Mouse (Mus musculus) lung, adult 2 months (tissue): ENCODE measurements around the gene Retn. TPM values are rescaled to one million over a fixed set of nuclear protein-coding genes. Genes with fewer than 3 reads are reported as not detected.

Experiments
- DNase-seq: peaks from one replicate; pipeline ENCODE4 v3.0.0; 2022
- H3K4me1 ChIP-seq: fragments of 200-500 bp; 2 replicates; pipeline ENCODE4 v1.6.1; 2011; ENCODE audit warnings: low read length; ENCODE audit not compliant: control insufficient read depth, insufficient read depth
- H3K4me3 ChIP-seq: fragments of 200-500 bp; replicated peaks from 2 replicates; pipeline ENCODE3; 2011; ENCODE audit warnings: low read depth, mild to moderate bottlenecking, control low read depth, low read length; ENCODE audit errors: extremely low read depth
- CTCF ChIP-seq: fragments of 200-500 bp; IDR thresholded peaks from 2 replicates; pipeline ENCODE4 v1.5.1; 2011; ENCODE audit warnings: mild to moderate bottlenecking, low read length, control low read depth; ENCODE audit not compliant: insufficient read depth
- POLR2A ChIP-seq: fragments of 200-500 bp; IDR thresholded peaks from 2 replicates; pipeline ENCODE4 v1.6.1; 2011; ENCODE audit warnings: low read depth, mild to moderate bottlenecking, control low read depth, low read length, borderline replicate concordance; ENCODE audit errors: extremely low read depth
- WGBS: fragments of 180-500 bp; shearing (Covaris S2); methylation state at CpG from one replicate; pipeline ENCODE4 v1.1.7; 2018; 5-methylcytosine and 5-hydroxymethylcytosine counted together
- polyA plus RNA-seq: library from polyadenylated mRNA; depleted of rRNA; stranded (reverse); fragments of >200 nt; gene quantifications from 2 replicates; pipeline ENCODE4 v1.2.3, GENCODE M21; 2012; rRNA removed

Retn gene
- polyA plus RNA-seq, 1 experiment = 6.2 TPM

- no peak for TF ChIP-seq CTCF
- Histone ChIP-seq H3K4me1 (no peaks in the 10 kb centered on the region), H3K4me3 (no peak overlapping the region)
- WGBS = 88% methylated on average over 1 of the region's 1 CpGs
- DNase-seq = no peak
Measured at GRCm38 (mm10) chr8:3701491-3701890, 45.9 kb downstream of the Retn start.

GRCm38 (mm10) chr8:3705711-3706110, 50.1 kb downstream of the Retn start:
- no peak for DNase-seq
- no peak for TF ChIP-seq CTCF
- TF ChIP-seq POLR2A = no peak
- 37% methylated on average over 4 of the region's 4 CpGs for WGBS
- H3K4me3 ChIP-seq = no peak overlapping the region
- H3K4me1 ChIP-seq = no peaks in the 10 kb centered on the region

DNA sequence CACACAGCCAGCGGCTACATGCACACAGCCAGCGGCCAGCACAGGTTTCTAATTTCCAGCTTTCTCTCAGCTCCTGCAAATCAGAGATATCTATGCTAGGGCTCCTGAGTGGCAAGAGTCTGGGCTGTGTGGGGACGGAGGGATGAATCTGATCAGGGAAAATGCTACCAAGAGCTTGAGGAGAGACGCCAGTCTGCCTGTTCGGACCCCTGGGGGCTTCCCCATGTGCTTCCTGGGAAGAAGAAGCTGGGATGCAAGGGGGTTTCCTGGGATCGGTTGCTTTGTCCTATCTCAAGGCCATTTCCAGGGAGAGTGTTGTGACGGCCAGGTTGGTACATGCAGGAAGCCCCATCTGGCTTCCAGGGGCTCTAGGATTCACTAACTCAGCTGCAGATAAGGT, 52.0 kb downstream of the Retn start:
- 72% methylated on average over 7 of the region's 7 CpGs for WGBS
- Histone ChIP-seq H3K4me3 (no peak overlapping the region), H3K4me1 (no peaks in the 10 kb centered on the region)
- no peak for DNase-seq
- TF ChIP-seq CTCF = no peak
- no peak for TF ChIP-seq POLR2A

Other genes starting within 250 kb of the Retn start
- 7.6 and 7.7 TPM in 2 replicates for gene Pex11g, start 188.1 kb upstream of the Retn start, polyA plus RNA-seq
- gene Tex45, start 184.9 kb upstream of the Retn start, polyA plus RNA-seq = 0.14 and 0.24 TPM in 2 replicates
- 78.5 TPM in 2 replicates for gene Zfp358, start 162.6 kb upstream of the Retn start, polyA plus RNA-seq
- gene Mcoln1, start 155.3 kb upstream of the Retn start, polyA plus RNA-seq = 286 and 410 TPM in 2 replicates
- 75.7 and 88.1 TPM in 2 replicates for gene Pnpla6, start 140.4 kb upstream of the Retn start, polyA plus RNA-seq
- gene C330021F23Rik, start 87.8 kb upstream of the Retn start, polyA plus RNA-seq = 0.88 TPM in 1 of 2 replicates, not detected in the other
- 16.9 and 33.1 TPM in 2 replicates for gene Camsap3, start 68.5 kb upstream of the Retn start, polyA plus RNA-seq
- gene Xab2, start 34.5 kb upstream of the Retn start, polyA plus RNA-seq = 59.0 and 66.6 TPM in 2 replicates
- 3.7 and 10.0 TPM in 2 replicates for gene Pet100, start 34.2 kb upstream of the Retn start, polyA plus RNA-seq
- not detected in 2 replicates for gene Pcp2, start 30.2 kb upstream of the Retn start, polyA plus RNA-seq
- gene Stxbp2, start 24.8 kb upstream of the Retn start, polyA plus RNA-seq = 115 and 153 TPM in 2 replicates
- 8.2 and 10.0 TPM in 2 replicates for gene Mcemp1, start 10.0 kb downstream of the Retn start, polyA plus RNA-seq
- 6.5 and 17.4 TPM in 2 replicates for gene Fcor, start 16.6 kb downstream of the Retn start, polyA plus RNA-seq
- gene Trappc5, start 20.5 kb downstream of the Retn start, polyA plus RNA-seq = 28.5 and 28.7 TPM in 2 replicates
- gene Fcer2a, start 38.4 kb downstream of the Retn start, polyA plus RNA-seq = 2.7 and 12.5 TPM in 2 replicates
- 0.55 and 1.1 TPM in 2 replicates for gene Clec4g, start 64.9 kb downstream of the Retn start, polyA plus RNA-seq
- gene Cd209a, start 93.2 kb downstream of the Retn start, polyA plus RNA-seq = 0.55 and 6.1 TPM in 2 replicates
- gene Cd209e, start 198.5 kb downstream of the Retn start, polyA plus RNA-seq = not detected in 2 replicates
- 0.52 and 0.55 TPM in 2 replicates for gene Cd209d, start 222.8 kb downstream of the Retn start, polyA plus RNA-seq